Mouse (Mus musculus) neutrophil, adult 5-6 weeks (primary cell): Measurements from ENCODE around the gene Ldb2. TPM values are rescaled to one million over a fixed set of nuclear protein-coding genes. Genes with fewer than 3 reads are reported as not detected.

Experiments
- ATAC-seq: fragments of 151-379, 151-347 bp; 2 replicates; pipeline ENCODE4 v1.8.0; 2017; ENCODE audit warnings: mild to moderate bottlenecking, moderate TSS enrichment; ENCODE audit not compliant: insufficient number of reproducible peaks, poor library complexity, low FRiP score, severe bottlenecking; ENCODE audit errors: extremely low read depth
- total RNA-seq: library from RNA; stranded (forward); fragments of 200-1000 nt; gene quantifications from 2 replicates; pipeline ENCODE4 v1.2.3, GENCODE M21; 2017

The Ldb2 gene
- not detected in 2 replicates for total RNA-seq

- no peak for ATAC-seq
Observed at GRCm38 (mm10) chr5:44799053-44799860, at the start of gene Ldb2. TSS of gene Ldb2 (minus strand) at chr5:44799680.

GRCm38 (mm10) chr5:44831287-44831686 is 31.8 kb upstream of the Ldb2 start:
- ATAC-seq = no peak

GRCm38 (mm10) chr5:44815506-44815905 is 16.0 kb upstream of the Ldb2 start:
- no peak for ATAC-seq

- ATAC-seq = no peak
Observed at GRCm38 (mm10) chr5:44805960-44806359, 6.5 kb upstream of the Ldb2 start.

- no peak for ATAC-seq
Observed at GRCm38 (mm10) chr5:44801100-44801499, 1.6 kb upstream of the Ldb2 start.

- no peak for ATAC-seq
Observed at GRCm38 (mm10) chr5:44799861-44800260, 381 bp upstream of the Ldb2 start.

- no peak for ATAC-seq
Observed at GRCm38 (mm10) chr5:44798493-44798892, 987 bp downstream of the Ldb2 start.

GRCm38 (mm10) chr5:44798056-44798455 is 1.4 kb downstream of the Ldb2 start:
- ATAC-seq = no peak

- ATAC-seq = no peak
Observed at GRCm38 (mm10) chr5:44784591-44784990, 14.9 kb downstream of the Ldb2 start.

- ATAC-seq = no peak
Observed at GRCm38 (mm10) chr5:44779340-44779739, 20.1 kb downstream of the Ldb2 start.

- ATAC-seq = no peak
Observed at GRCm38 (mm10) chr5:44768472-44768871, 31.0 kb downstream of the Ldb2 start.

- no peak for ATAC-seq
Observed at GRCm38 (mm10) chr5:44764911-44765310, 34.6 kb downstream of the Ldb2 start.

- no peak for ATAC-seq
Observed at GRCm38 (mm10) chr5:44759178-44759577, 40.3 kb downstream of the Ldb2 start.

GRCm38 (mm10) chr5:44754156-44754910 is 45.1 kb downstream of the Ldb2 start:
- no peak for ATAC-seq

GRCm38 (mm10) chr5:44745706-44746105 is 53.8 kb downstream of the Ldb2 start:
- ATAC-seq = no peak

- ATAC-seq = no peak
Observed at GRCm38 (mm10) chr5:44736366-44736765, 63.1 kb downstream of the Ldb2 start.

GRCm38 (mm10) chr5:44734131-44734723 is 65.3 kb downstream of the Ldb2 start:
- no peak for ATAC-seq

- no peak for ATAC-seq
Observed at GRCm38 (mm10) chr5:44729646-44730310, 69.7 kb downstream of the Ldb2 start.

- no peak for ATAC-seq
Observed at GRCm38 (mm10) chr5:44727995-44728394, 71.5 kb downstream of the Ldb2 start.
